Mouse (Mus musculus) megakaryocyte-erythroid progenitor cell, adult 5 weeks (primary cell): ENCODE results near the gene Olfr1032. TPM values are rescaled to one million over a fixed set of nuclear protein-coding genes. Genes with fewer than 3 reads are reported as not detected.

ENCODE experiments used
- polyA plus RNA-seq: library from polyadenylated mRNA; stranded (reverse); fragments of >175 nt; gene quantifications from 2 replicates; pipeline ENCODE4 v1.2.3, GENCODE M21; 2012

Gene Olfr1032
- polyA plus RNA-seq: not detected in 2 replicates

GRCm38 (mm10) chr2:86005240-86005639, at the start of gene Olfr1032:
Gene Olfr1032 (plus strand): TSS chr2:86005540.

GRCm38 (mm10) chr2:85973595-85973994, 31.7 kb upstream of the Olfr1032 start, which contains the start of gene Olfr1029:
Gene Olfr1029 (plus strand): TSS chr2:85973895.

DNA sequence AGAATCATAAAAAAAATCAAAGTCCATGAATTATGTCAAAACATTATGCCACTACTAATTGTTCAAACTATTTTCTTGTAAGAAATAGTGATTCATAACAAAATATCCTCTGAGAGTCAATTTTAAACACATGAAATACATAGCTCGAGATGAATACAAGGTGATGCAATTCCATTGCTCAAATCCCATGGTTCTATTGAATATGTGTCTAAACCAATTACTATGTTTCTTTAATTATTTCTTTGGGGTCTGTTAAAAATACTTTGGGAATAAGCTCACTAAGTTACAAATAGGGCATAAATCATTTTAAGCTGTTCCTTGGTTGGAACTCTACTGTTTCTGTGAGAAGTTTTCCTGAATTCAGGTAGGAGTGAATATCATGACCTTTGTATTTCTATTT, 26.4 kb upstream of the Olfr1032 start, which contains the start of gene Olfr1030:
Gene Olfr1030, plus strand, starts transcription at position 301 of the 400 bp plus-strand sequence.

GRCm38 (mm10) chr2:85990004-85990403, 15.3 kb upstream of the Olfr1032 start, which contains the start of gene Olfr1031:
Gene Olfr1031 (plus strand): TSS chr2:85990304.

GRCm38 (mm10) chr2:86020406-86020805, 15.1 kb downstream of the Olfr1032 start, which contains the start of gene Olfr1033:
Gene Olfr1033 (plus strand): TSS chr2:86020633.

GRCm38 (mm10) chr2:86045561-86045960, 40.2 kb downstream of the Olfr1032 start, which contains the start of gene Olfr1034:
Gene Olfr1034 (plus strand): TSS chr2:86045861.

Other genes starting within 250 kb of the Olfr1032 start
- not detected in 2 replicates for gene Olfr1012, start 242.8 kb upstream of the Olfr1032 start, polyA plus RNA-seq
- not detected in 2 replicates for gene Olfr1013, start 238.4 kb upstream of the Olfr1032 start, polyA plus RNA-seq
- not detected in 2 replicates for gene Olfr1014, start 232.8 kb upstream of the Olfr1032 start, polyA plus RNA-seq
- gene Olfr1015, start 223.5 kb upstream of the Olfr1032 start, polyA plus RNA-seq: not detected in 2 replicates
- gene Olfr1016, start 203.0 kb upstream of the Olfr1032 start, polyA plus RNA-seq: not detected in 2 replicates
- gene Olfr1018, start 187.1 kb upstream of the Olfr1032 start, polyA plus RNA-seq: not detected in 2 replicates
- not detected in 2 replicates for gene Olfr1019, start 160.1 kb upstream of the Olfr1032 start, polyA plus RNA-seq
- gene Olfr1020, start 158.5 kb upstream of the Olfr1032 start, polyA plus RNA-seq: not detected in 2 replicates
- not detected in 2 replicates for gene Olfr1022, start 136.9 kb upstream of the Olfr1032 start, polyA plus RNA-seq
- gene Olfr1023, start 119.9 kb upstream of the Olfr1032 start, polyA plus RNA-seq: not detected in 2 replicates
- gene Olfr1024, start 100.5 kb upstream of the Olfr1032 start, polyA plus RNA-seq: not detected in 2 replicates
- gene Olfr1025-ps1, start 90.3 kb upstream of the Olfr1032 start, polyA plus RNA-seq: not detected in 2 replicates
- gene Olfr1026, start 84.0 kb upstream of the Olfr1032 start, polyA plus RNA-seq: not detected in 2 replicates
- not detected in 2 replicates for gene Olfr1028, start 55.1 kb upstream of the Olfr1032 start, polyA plus RNA-seq
- gene Olfr1029, start 31.6 kb upstream of the Olfr1032 start, polyA plus RNA-seq: not detected in 2 replicates
- gene Olfr1030, start 26.3 kb upstream of the Olfr1032 start, polyA plus RNA-seq: not detected in 2 replicates
- not detected in 2 replicates for gene Olfr1031, start 15.2 kb upstream of the Olfr1032 start, polyA plus RNA-seq
- 0.02 TPM in 1 of 2 replicates, not detected in the other for gene Olfr1033, start 15.1 kb downstream of the Olfr1032 start, polyA plus RNA-seq
- gene Olfr1034, start 40.3 kb downstream of the Olfr1032 start, polyA plus RNA-seq: not detected in 2 replicates
- not detected in 2 replicates for gene Olfr1036, start 68.5 kb downstream of the Olfr1032 start, polyA plus RNA-seq
- gene Olfr1037, start 81.8 kb downstream of the Olfr1032 start, polyA plus RNA-seq: not detected in 2 replicates
- 0.02 TPM in 1 of 2 replicates, not detected in the other for gene Olfr1039, start 130.4 kb downstream of the Olfr1032 start, polyA plus RNA-seq
- not detected in 2 replicates for gene Olfr1040, start 141.2 kb downstream of the Olfr1032 start, polyA plus RNA-seq
- not detected in 2 replicates for gene Olfr1042, start 156.3 kb downstream of the Olfr1032 start, polyA plus RNA-seq
- not detected in 2 replicates for gene Olfr1043, start 162.0 kb downstream of the Olfr1032 start, polyA plus RNA-seq
- not detected in 2 replicates for gene Olfr1044, start 172.3 kb downstream of the Olfr1032 start, polyA plus RNA-seq
- not detected in 2 replicates for gene Olfr52, start 180.1 kb downstream of the Olfr1032 start, polyA plus RNA-seq
- not detected in 2 replicates for gene Olfr1045, start 197.5 kb downstream of the Olfr1032 start, polyA plus RNA-seq
- not detected in 2 replicates for gene Olfr1046, start 213.8 kb downstream of the Olfr1032 start, polyA plus RNA-seq
- gene Olfr1047, start 225.9 kb downstream of the Olfr1032 start, polyA plus RNA-seq: not detected in 2 replicates
- gene Olfr1048, start 234.7 kb downstream of the Olfr1032 start, polyA plus RNA-seq: not detected in 2 replicates